Mouse (Mus musculus): ENCODE measurements at regions not wholly inside any gene's neighbourhood (a gene's known extent, or its start where the extent isn't known, plus 50 kb on each side); places are given as distances from the start of the nearest gene placed in this dataset.
A peak's percentile ranks its signal among the peaks of the same experiment; 100 is the strongest.

GRCm38 (mm10) chr6:50922235-50922634 is 268.0 kb upstream of the Npvf start:
- DNase-seq (ENCODE audit: low spot score) = no peak

DNA sequence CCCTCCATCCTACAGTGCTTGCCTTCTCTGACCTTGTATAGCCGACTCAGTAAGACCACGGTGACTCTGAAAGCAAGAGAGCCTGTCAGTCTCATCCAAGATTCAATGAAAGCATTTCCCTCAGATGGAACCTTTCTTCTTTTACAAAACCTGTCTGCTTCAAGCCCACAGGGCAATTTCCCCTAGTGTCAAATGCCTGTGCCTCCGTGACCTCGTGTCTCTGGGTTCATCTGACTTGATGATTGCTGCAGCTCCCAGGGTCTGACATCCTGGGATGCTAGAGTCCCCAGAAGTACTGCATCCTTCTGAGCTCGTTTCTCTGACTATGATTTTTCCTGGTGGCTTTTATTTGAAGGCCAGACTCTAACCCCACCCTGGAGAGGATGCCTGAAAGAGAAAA is 270.3 kb upstream of the Npvf start:
- DNase-seq (ENCODE audit: low spot score) = no peak

- DNase-seq (ENCODE audit: low spot score) = no peak
Observed at GRCm38 (mm10) chr6:50924998-50925397, 270.8 kb upstream of the Npvf start.

GRCm38 (mm10) chr6:50926313-50926712 is 272.1 kb upstream of the Npvf start:
- DNase-seq (ENCODE audit: low spot score) = no peak

DNA sequence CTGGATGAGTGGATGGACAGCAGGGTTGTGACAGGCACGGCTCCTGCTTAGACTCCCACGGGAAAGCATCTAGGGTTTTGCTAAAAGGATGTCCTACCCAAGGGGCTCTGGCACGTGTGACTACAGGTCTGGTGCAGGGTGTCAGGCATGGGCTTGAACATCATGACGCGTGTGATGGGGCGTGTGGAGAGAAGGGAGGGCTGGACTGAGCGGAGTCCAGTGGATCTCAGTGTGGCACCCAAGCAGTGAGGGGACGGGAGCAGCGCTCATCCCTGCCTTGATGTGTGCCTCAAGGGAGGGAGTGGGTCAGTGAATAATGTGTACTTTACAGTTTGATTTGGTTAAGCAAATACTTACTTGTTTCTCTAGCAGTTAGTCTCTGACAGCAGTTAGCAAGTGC is 275.3 kb upstream of the Npvf start:
- no peak for DNase-seq (ENCODE audit: low spot score)

- DNase-seq (ENCODE audit: low spot score) = no peak
Observed at GRCm38 (mm10) chr6:50933510-50933909, 279.3 kb upstream of the Npvf start.

DNA sequence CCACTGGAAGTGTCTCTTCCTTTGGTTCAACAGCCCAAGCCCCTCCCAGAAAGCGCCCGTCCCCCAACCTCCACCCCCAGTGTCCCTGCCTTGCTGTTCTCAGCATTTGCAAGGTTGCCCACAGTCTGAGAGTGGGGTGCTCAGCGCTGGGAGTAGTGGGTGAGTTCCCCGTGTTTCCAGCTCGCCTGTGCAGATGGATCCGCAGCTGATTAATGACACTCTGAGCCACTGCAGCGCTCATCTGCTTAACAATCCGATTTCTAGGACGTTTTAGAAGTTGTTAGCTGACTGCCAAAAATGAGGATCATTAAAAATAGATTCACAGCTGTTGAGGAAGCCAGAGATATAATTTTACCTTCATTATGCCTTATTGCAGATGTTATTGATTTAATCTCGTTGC is 280.0 kb upstream of the Npvf start:
- DNase-seq (ENCODE audit: low spot score) = no peak

GRCm38 (mm10) chr6:50936306-50936705 is 282.1 kb upstream of the Npvf start:
- DNase-seq (ENCODE audit: low spot score) = no peak

GRCm38 (mm10) chr6:50937094-50937493 is 282.9 kb upstream of the Npvf start:
- DNase-seq (ENCODE audit: low spot score) = peak; percentile 52

- no peak for DNase-seq (ENCODE audit: low spot score)
Observed at GRCm38 (mm10) chr6:50938879-50939278, 284.6 kb upstream of the Npvf start.

GRCm38 (mm10) chr6:50939440-50939839 is 285.2 kb upstream of the Npvf start:
- no peak for DNase-seq (ENCODE audit: low spot score)

DNA sequence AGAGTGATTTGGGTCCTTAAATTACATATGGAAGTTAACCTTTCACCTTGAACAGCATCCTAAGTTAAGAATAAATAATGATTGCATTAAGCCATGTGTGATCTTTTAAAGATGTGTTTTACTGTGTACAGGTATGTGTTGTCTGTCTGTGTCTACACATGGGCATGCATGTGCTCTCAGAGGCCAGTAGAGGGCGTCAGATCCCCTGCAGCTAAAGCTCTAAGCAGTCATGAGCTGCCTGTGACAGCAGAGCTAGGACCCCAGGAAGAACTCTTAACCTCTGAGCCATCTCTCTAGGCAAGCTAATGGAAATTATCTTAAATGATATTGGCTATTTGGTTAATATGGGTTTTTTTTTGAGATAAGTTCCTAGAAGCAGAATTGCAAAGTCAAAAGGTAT is 285.9 kb upstream of the Npvf start:
- DNase-seq (ENCODE audit: low spot score) = no peak

- DNase-seq (ENCODE audit: low spot score) = no peak
Observed at GRCm38 (mm10) chr6:50940641-50941398, 286.6 kb upstream of the Npvf start.

- no peak for DNase-seq (ENCODE audit: low spot score)
Observed at GRCm38 (mm10) chr6:50942696-50943095, 288.5 kb upstream of the Npvf start.

- no peak for DNase-seq (ENCODE audit: low spot score)
Observed at GRCm38 (mm10) chr6:50948061-50948460, 293.8 kb upstream of the Npvf start.

DNA sequence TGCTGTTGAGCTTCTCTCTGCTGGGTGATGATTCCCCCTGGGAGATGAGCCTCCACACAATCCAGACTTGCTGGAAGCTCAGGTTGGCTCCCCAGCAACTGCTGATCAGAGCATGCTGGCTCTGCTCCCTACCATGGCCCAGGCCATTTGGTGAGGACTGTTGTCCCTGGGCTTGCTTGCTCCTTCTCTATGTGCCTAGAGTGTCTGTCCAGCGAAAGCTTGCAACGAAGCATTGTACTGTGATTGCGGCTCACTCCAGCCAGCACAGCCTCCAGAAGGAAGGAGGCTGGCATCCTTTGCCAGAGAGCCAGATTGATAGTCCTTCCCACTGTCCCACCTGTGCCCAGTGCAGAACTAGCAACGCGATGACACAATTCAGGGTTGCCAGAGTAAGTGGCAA is 295.1 kb upstream of the Npvf start:
- no peak for DNase-seq (ENCODE audit: low spot score)

DNA sequence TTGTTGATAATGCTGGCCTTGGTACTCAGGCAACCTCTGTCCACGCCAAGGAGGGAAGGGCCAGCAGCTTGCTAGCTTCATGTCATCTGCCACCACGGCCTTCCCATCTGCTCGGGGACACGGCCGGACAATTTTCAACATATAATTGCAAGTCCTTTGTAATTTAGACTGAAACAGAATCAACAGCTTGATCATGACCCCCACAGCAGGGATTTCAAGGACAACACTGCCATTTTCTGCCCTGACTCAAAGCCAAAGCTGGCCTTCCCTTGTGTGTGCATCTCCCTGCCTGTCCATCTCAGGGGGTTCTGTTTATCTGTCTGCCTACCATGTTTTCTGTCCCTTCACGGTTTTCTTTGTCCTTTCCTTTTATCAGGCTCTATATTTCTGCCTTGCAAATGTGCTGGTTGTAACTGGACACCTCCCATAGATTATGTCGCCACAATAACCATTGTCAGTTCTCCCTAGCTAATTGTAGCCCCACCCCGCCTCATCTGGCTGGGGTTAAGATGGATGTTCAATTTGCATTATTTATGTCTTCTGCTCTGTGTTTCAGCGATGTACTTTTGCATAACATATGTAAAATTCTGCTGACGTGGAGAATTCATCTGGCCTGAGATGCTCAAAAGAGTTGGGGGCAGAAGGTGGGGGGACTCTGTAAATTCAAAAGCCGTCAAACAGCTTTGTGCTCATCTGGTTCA is 295.8 kb upstream of the Npvf start:
- no peak for DNase-seq (ENCODE audit: low spot score)

- no peak for DNase-seq (ENCODE audit: low spot score)
Observed at GRCm38 (mm10) chr6:50957328-50957900, 303.2 kb upstream of the Npvf start.

GRCm38 (mm10) chr6:50960341-50960740 is 306.1 kb upstream of the Npvf start:
- no peak for DNase-seq (ENCODE audit: low spot score)

- no peak for DNase-seq (ENCODE audit: low spot score)
Observed at GRCm38 (mm10) chr6:50961592-50961991, 307.4 kb upstream of the Npvf start.

GRCm38 (mm10) chr6:50968546-50968945 is 314.3 kb upstream of the Npvf start:
- DNase-seq (ENCODE audit: low spot score) = no peak

- no peak for DNase-seq (ENCODE audit: low spot score)
Observed at GRCm38 (mm10) chr6:50969341-50969740, 315.1 kb upstream of the Npvf start.

DNA sequence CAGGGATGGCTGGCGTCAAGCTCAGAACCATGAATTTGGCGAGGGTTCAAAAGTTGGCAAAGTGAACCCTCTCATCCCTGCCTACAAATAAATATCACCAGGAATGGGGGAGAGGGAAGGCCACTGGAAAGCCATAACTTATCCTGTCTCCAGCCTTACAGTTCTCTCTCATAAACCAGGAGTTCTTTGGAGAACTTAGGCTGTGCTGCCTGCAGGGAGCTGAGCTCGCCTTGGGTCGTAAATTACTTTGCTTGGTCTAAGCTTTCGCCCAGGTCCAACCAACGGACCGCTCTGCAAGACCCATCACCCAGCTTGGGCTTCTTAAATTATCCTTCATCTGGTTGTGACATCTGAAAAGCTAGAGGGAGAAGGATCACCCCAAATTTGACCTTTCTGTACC is 315.8 kb upstream of the Npvf start:
- DNase-seq (ENCODE audit: low spot score) = no peak
